In the genomic region with DNA sequence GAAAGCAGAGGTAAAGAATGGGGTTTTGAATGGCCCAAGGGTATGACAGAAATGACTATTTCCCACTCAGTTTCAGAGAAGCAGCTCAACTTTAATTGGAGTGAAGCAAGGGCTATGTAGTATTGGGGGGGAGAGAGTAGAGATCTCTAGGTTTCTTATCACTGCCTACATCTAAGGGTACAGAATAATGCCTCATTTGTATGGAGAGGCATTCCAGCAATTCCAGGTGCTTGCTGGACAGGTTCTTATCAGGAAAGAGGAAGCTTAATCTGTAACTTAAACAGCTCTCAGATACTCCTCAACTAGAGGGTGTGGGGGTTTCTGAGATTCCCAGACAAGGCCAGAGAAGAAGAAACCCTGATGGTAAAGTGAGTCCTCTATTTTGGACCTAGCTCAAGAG, we compare ENCODE assay signal across 23 mouse cellular contexts.
"Had no signal": no experiment of that assay in that cellular context is flagged by ENCODE, and none has a peak within 500 bp of the region (broad histone marks: within the 10 kb centered on the region; RNA-seq: fewer than 3 reads in every experiment).

No protein-coding gene starts in this region.

- H3K27ac ChIP-seq: heart, adult 2 months; heart, embryonic 13.5 days; heart, embryonic 15.5 days; hindbrain, embryonic 13.5 days; hindbrain, embryonic 15.5 days; hindbrain, postnatal 0 days; layer of hippocampus, adult 2 months; left cerebral cortex, adult 2 months; limb, embryonic 10.5 days; limb, embryonic 12.5 days had no signal

- H3K9ac ChIP-seq: forebrain, postnatal 0 days; heart, embryonic 13.5 days; heart, embryonic 15.5 days; hindbrain, embryonic 13.5 days; hindbrain, embryonic 15.5 days; limb, embryonic 12.5 days had no signal

- H3K4me2 ChIP-seq: heart, embryonic 11.5 days; heart, embryonic 13.5 days; heart, embryonic 15.5 days; hindbrain, embryonic 13.5 days; hindbrain, embryonic 15.5 days; limb, embryonic 12.5 days had no signal

- H3K9me3 ChIP-seq: heart, embryonic 13.5 days; heart, embryonic 15.5 days; hindbrain, embryonic 13.5 days; hindbrain, embryonic 15.5 days; limb, embryonic 10.5 days; limb, embryonic 12.5 days had no signal

- H3K36me3 ChIP-seq: heart, embryonic 13.5 days; heart, embryonic 15.5 days; hindbrain, embryonic 13.5 days; hindbrain, embryonic 15.5 days; limb, embryonic 10.5 days; limb, embryonic 12.5 days had no signal

- H3K4me3 ChIP-seq: heart, adult 2 months; heart, embryonic 13.5 days; heart, embryonic 15.5 days; hindbrain, embryonic 13.5 days; hindbrain, embryonic 15.5 days; layer of hippocampus, adult 2 months; left cerebral cortex, adult 2 months; limb, embryonic 10.5 days; limb, embryonic 12.5 days had no signal

- H3K27me3 ChIP-seq: heart, embryonic 13.5 days; heart, embryonic 15.5 days; hindbrain, embryonic 13.5 days; hindbrain, embryonic 15.5 days; limb, embryonic 12.5 days had no signal

- ATAC-seq: forebrain, postnatal 0 days; hindbrain, postnatal 0 days had no signal

- DNase-seq: forebrain, postnatal 0 days; gastrocnemius, postnatal 14 days; gastrocnemius, postnatal 36 days; heart, adult 11 months; heart, adult 2 months; heart, postnatal 14 days; heart, postnatal 36 days; kidney, adult 18-20 months; kidney, adult 9 months; kidney, postnatal 10 days; kidney, postnatal 25 days; kidney, postnatal 4 days; liver had no signal

- H3K4me1 ChIP-seq: heart, embryonic 13.5 days; heart, embryonic 15.5 days; limb, embryonic 10.5 days; limb, embryonic 12.5 days had no signal
